Mouse (Mus musculus) neutrophil, adult 65 days (primary cell): ENCODE results near the gene Lsm10. TPM values are rescaled to one million over a fixed set of nuclear protein-coding genes. Genes with fewer than 3 reads are reported as not detected.

ENCODE experiments used
- total RNA-seq: library from RNA; stranded (reverse); gene quantifications from 2 replicates; pipeline ENCODE4 v1.2.4, GENCODE M21; 2023

Lsm10 gene
- 27.3 and 33.1 TPM in 2 replicates for total RNA-seq

DNA sequence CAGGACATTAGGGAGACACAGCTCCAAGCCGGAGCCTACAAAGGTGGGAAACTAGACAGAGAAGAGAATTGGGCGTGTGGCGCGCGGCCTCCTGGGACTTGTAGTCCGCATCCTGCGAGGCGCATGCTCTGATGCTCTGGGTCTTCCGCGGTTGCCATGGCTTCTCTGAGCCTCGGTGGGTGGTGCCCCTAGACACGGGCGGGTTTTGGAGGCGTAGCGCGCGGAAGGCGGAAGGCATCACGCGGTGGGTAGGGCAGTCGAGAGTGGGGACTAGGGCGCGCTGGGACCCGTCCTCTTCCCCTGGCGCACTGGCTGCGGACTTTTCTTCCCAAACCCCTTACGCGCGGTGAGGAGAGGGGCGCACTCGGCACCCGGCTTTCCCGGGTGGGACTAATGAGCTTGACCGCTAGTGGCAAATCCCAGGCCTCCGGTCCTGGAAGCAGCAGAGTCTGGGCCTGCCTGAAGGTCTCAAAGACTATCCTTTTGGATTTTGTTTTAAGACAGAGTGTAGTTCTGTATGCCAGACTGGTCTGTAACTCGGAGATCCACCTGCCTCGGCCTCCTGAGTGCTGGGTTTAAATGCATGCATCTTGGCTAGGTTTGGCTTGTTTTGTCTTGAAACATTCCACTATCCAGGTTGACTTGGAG is at the start of gene Lsm10:
Gene Lsm10, plus strand, starts transcription at position 160 of the 648 bp plus-strand sequence.

DNA sequence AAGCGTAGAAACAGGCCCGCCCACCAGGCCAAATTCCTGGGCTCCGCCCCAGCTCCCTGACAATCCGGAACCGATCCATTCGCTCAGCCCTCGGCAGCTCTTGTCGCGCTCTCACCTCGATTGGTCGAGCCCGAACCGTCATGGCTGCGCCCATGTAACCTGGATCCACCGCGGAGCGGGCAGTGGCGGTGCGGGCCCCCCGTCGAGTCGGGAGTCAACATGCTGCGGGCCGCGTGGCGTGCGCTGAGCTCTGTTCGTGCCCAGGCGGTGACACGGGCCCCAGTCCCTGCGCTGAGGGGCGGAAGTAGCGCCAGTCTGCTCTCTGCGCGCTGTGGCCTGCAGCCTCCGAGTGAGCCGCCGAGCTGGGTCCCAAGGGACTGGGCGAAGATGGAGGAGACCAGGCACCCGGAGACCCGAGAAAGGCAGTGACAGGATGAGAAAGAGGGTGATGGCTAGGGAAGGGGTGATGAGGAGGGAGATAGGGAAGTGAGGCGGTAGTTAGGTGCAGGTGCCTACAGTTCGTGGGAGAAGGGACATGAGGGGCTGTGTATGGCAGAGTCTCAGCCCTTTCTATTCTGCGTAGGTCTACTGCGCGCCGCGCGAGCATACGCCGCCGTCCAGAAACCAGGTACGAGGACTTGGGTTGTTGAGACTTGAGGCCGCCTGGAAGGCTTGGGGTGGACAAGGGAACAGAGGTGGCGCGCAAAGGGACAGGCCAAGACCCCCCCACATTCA is 49.4 kb upstream of the Lsm10 start, which contains the start of gene Mrps15:
Gene Mrps15, plus strand, starts transcription at position 75 of the 735 bp plus-strand sequence.

DNA sequence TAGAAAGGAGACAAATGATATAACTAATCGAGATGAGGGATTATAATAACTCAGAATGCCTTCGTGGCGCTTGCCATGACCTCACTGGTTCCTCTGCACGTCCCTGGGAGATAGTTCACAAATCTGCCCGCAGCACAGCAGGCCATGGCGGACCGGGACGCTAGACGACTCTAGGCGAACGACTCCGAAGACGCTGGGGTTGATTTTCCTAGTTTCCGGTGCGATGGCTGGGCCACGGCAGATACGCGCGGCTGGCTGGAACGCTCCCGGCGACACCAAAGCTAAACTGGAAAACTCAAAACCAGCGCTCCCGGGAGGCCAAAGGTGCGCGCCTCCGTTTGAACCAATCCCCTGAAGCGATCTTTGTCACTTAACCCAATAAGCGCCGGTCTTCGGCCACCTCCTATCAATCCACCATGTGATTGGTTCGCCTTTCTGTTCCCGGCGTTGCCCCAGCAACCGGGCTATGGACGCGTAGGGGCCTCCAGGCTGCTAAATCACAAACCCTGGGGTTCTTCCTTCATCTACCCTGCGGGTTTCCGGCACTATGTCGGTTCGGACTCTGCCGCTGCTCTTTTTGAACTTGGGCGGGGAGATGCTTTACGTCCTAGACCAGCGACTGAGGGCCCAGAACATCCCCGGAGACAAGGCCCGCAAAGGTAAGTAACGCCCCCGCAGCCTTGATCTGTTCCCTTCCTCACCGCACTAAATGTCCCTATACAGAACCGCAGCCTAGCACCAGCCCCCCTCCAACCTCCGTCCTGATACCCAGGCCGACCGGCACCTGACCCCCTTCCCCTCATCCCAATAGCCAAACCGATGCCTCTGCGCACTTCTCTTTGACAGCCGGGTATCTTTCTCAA is 38.1 kb upstream of the Lsm10 start, which contains the start of gene Oscp1:
Gene Oscp1, plus strand, starts transcription at position 432 of the 863 bp plus-strand sequence.

DNA sequence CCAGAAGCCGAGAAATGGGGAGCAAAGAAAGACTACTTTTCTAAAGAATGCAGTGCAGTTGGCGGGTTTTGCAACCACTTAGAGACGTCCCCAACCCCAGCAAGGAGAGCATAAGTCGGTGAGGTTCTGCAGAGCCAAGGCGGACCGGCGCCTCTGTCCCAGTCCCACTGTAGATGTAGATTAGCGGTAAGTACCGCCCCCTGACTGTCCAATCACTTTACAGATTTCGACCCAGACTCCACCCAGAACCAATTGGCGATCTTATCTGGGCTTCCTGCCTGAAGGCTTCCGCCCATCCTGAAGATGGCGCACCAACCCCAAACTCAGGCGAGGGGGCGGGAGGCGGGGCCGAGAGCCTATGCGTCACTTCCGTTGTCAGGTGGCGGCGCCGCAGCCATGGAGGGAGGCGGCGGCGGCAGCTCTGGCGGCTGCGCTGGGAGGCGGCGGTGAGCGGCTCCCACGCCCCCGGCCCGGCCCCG is 7.2 kb downstream of the Lsm10 start, which contains the start of gene Stk40:
Gene Stk40, plus strand, starts transcription at position 368 of the 479 bp plus-strand sequence.

DNA sequence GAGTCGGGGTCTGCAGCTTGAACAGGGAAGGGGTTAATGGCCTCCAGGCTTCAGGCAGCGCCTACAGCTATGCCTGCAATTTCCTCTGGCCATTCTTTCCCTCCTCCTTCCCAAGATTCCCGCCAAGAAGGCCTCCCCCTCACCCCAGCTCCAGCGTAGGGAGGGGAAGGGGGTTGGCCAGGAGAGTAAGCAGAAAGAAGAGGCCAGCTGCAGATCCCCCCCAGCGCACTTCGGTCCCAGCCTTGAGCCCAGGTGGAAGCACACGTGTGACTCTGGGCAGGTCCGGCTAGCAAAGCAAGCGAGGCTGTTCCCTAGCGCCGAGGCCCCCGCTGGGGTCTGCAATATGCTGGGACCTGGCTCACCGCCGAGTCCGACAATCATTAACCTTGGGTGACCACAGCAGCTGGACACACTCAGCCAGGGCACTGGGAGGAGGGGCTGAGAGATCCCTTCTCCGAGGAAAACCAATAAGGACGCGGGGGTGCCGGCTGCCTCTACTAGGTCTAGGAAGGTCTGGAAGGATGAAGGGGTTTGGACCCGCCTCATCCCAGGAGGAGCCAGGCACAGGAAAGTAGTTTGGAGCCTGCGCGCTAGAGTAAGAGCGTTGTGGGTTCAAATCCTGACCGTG is 51.2 kb downstream of the Lsm10 start, which contains the start of gene Eva1b:
Gene Eva1b, plus strand, starts transcription at position 212 of the 628 bp plus-strand sequence.

Other genes starting within 250 kb of the Lsm10 start
- gene Csf3r, start 72.1 kb upstream of the Lsm10 start, total RNA-seq, result 1,343 and 1,506 TPM in 2 replicates
- 28.3 and 32.3 TPM in 2 replicates for gene Mrps15, start 49.7 kb upstream of the Lsm10 start, total RNA-seq
- 6.8 and 9.2 TPM in 2 replicates for gene Oscp1, start 38.1 kb upstream of the Lsm10 start, total RNA-seq
- 95.9 and 138 TPM in 2 replicates for gene Stk40, start 7.3 kb downstream of the Lsm10 start, total RNA-seq
- gene Eva1b, start 51.1 kb downstream of the Lsm10 start, total RNA-seq, result 1.8 and 2.6 TPM in 2 replicates
- gene Sh3d21, start 66.9 kb downstream of the Lsm10 start, total RNA-seq, result 0.25 and 0.32 TPM in 2 replicates
- gene Thrap3, start 106.1 kb downstream of the Lsm10 start, total RNA-seq, result 271 and 365 TPM in 2 replicates
- 116 and 132 TPM in 2 replicates for gene Map7d1, start 159.7 kb downstream of the Lsm10 start, total RNA-seq
- gene Trappc3, start 165.7 kb downstream of the Lsm10 start, total RNA-seq, result 29.5 and 33.0 TPM in 2 replicates
- gene Col8a2, start 190.2 kb downstream of the Lsm10 start, total RNA-seq, result not detected in 2 replicates
- gene Adprhl2, start 225.1 kb downstream of the Lsm10 start, total RNA-seq, result 9.6 and 15.1 TPM in 2 replicates
- not detected in 2 replicates for gene Tekt2, start 229.1 kb downstream of the Lsm10 start, total RNA-seq